Mouse (Mus musculus): ENCODE data around the gene Slc15a2.

DNA sequence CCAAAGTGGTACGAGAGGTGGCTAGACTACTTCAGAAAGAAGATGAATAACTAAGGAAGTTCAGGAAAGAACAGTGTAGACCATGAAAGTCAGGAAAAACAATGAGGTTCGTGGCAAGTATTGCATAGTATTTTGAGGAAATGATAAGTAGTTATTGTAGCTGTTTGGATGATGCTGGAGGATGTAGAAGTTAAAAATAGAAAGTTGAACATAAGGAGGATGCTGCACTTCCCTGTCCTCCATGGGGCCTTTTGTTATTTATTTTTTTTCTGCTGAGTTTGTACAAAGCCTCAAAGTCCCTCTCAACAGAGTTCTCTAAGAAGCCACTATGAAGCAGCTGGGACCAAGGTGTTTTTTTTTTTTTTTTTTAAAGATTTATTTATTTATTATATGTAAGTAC is 37.0 kb downstream of the Slc15a2 start:
- TF ChIP-seq CTCF (IDR thresholded peaks at IDR 0.05; ENCODE audit: low read depth), result no peak
- TF ChIP-seq EP300 (IDR thresholded peaks at IDR 0.05; ENCODE audit: low read depth), result no peak
